Mouse (Mus musculus) neural tube, embryonic 13.5 days (tissue): ENCODE measurements at regions not wholly inside any gene's neighbourhood (a gene's known extent, or its start where the extent isn't known, plus 50 kb on each side); places are given as distances from the start of the nearest gene placed in this dataset.

Experiments used
- ATAC-seq: fragments of 200-750 bp; cut with Nextera tagmentation; 2 replicates; pipeline ENCODE4 v1.8.0; 2017; ENCODE audit warnings: low read depth, mild to moderate bottlenecking, moderate TSS enrichment, moderate library complexity
- H3K27ac ChIP-seq: fragments of 300-500 bp; sonication (generic); replicated peaks from 2 replicates; pipeline ENCODE4 v1.5.1; 2015; ENCODE audit warnings: moderate library complexity, mild to moderate bottlenecking, inconsistent platforms
- H3K27me3 ChIP-seq: fragments of 300-500 bp; sonication (generic); 2 replicates; pipeline ENCODE4 v1.6.1; 2015; ENCODE audit warnings: mild to moderate bottlenecking, inconsistent platforms
- H3K36me3 ChIP-seq: fragments of 300-500 bp; sonication (generic); 2 replicates; pipeline ENCODE4 v1.6.1; 2015; ENCODE audit warnings: mild to moderate bottlenecking, inconsistent platforms
- H3K4me1 ChIP-seq: fragments of 300-500 bp; sonication (generic); replicated peaks from 2 replicates; pipeline ENCODE4 v1.6.1; 2015; ENCODE audit warnings: inconsistent platforms
- H3K4me2 ChIP-seq: fragments of 300-500 bp; sonication (generic); 2 replicates; pipeline ENCODE4 v1.6.1; 2015; ENCODE audit warnings: inconsistent platforms, mild to moderate bottlenecking, moderate library complexity
- H3K4me3 ChIP-seq: fragments of 300-500 bp; sonication (generic); 2 replicates; pipeline ENCODE4 v1.5.1; 2015; ENCODE audit warnings: mild to moderate bottlenecking, inconsistent platforms
- H3K9ac ChIP-seq: fragments of 300-500 bp; sonication (generic); 2 replicates; pipeline ENCODE4 v1.6.1; 2015; ENCODE audit warnings: moderate library complexity, mild to moderate bottlenecking, inconsistent platforms
- H3K9me3 ChIP-seq: fragments of 300-500 bp; sonication (generic); 2 replicates; pipeline ENCODE4 v1.6.1; 2016; ENCODE audit warnings: inconsistent platforms
- WGBS: fragments of 180-500 bp; shearing (Covaris S2); methylation state at CpG from one replicate; pipeline ENCODE4 v1.1.7; 2015; 5-methylcytosine and 5-hydroxymethylcytosine counted together

DNA sequence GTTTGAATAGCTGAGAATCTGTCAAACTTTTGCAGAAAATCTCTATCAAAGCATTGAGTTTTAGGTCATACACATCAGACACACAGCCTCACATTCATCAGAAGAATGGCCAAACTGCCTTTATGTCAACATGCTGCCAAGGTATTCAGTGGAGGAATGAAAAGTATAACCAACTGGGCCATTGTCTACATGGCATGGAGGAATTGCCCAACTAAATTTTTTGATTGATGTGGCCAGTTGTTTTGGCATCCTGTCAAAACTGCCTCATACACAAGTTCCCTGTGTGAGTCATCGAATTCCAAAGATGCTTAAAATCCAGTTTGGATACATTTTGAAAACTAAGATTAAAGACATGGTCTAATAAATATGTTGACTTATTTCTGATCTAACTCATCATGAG is 904.7 kb upstream of the Zeb2 start:
- no peak overlapping the region for H3K9ac ChIP-seq
- H3K4me3 ChIP-seq = no peak overlapping the region
- no peaks in the 10 kb centered on the region for H3K9me3 ChIP-seq
- H3K36me3 ChIP-seq = no peaks in the 10 kb centered on the region
- H3K27ac ChIP-seq = no peak overlapping the region
- WGBS = 93% methylated on average over 1 of the region's 1 CpGs
- no peaks in the 10 kb centered on the region for H3K27me3 ChIP-seq
- H3K4me2 ChIP-seq = no peak overlapping the region
- ATAC-seq = no peak
- no peaks in the 10 kb centered on the region for H3K4me1 ChIP-seq

DNA sequence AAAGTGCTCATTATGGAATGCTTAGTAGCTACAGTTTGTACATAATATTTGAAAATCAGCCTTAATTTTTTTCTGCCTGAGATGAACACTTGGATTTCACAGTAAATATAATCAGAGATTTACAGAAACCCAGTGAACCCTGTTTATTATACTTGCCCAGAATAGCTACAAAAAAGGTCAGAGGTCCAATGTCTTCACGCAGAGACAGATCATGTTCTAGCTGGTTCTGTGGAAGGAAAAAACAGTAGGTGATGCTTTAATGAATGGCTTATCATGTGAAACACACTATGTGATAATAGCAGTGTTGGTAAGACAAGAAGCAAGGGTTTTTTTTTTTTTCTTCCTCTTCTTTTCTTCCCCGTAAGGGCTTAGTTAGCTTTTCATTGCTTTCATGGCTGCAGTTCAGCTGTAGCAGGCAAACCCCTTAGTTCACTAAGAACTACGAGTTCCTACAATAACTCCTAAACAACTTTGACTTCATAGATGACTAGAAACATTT is 896.6 kb upstream of the Zeb2 start:
- Histone ChIP-seq H3K27me3 (no peaks in the 10 kb centered on the region), H3K27ac (no peak overlapping the region), H3K9ac (no peak overlapping the region), H3K9me3 (no peaks in the 10 kb centered on the region), H3K36me3 (no peaks in the 10 kb centered on the region), H3K4me3 (no peak overlapping the region), H3K4me1 (no peaks in the 10 kb centered on the region), H3K4me2 (no peak overlapping the region)
- no peak for ATAC-seq
- 78% methylated on average over 3 of the region's 3 CpGs for WGBS

DNA sequence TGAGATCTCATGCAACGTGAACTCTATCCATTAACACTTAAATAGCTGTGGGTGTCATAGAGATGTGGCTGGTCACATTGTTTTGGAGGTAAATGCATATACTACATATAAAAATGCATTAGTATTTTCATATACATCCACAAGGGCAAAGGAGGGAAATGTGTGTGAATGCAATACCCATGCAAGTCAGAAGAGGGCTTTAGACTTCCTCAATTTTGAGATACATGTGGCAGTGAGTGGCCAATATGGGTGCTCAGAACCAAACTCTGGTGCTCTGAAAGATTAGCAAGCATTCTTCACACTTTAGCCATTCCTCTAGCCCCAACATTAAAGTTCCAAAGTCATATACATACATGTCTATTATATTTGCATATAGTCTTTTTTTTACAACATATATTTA is 895.5 kb upstream of the Zeb2 start:
- Histone ChIP-seq H3K4me1 (no peaks in the 10 kb centered on the region), H3K36me3 (no peaks in the 10 kb centered on the region), H3K4me2 (no peak overlapping the region), H3K27ac (no peak overlapping the region), H3K9ac (no peak overlapping the region), H3K27me3 (no peaks in the 10 kb centered on the region), H3K4me3 (no peak overlapping the region), H3K9me3 (no peaks in the 10 kb centered on the region)
- no peak for ATAC-seq
- WGBS = 90% methylated on average over 1 of the region's 1 CpGs

DNA sequence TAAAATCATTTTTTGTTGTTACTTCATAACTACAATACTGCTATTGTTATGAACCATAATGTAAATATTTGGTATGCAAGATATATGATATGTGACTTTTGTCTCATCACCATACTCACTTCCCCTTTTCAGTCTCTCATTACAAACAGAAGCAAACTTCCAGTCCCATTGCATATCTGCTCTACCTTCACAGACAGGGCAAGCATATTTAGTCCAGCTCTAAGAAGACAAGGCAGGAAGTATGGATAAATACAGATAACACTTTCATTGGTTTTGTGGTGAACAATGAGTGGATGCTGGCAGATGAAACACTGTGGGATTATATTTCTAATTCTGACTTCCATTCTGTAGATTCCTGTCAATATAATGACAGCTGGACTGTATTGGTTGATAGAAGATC is 858.0 kb upstream of the Zeb2 start:
- H3K9me3 ChIP-seq = no peaks in the 10 kb centered on the region
- no peaks in the 10 kb centered on the region for H3K27me3 ChIP-seq
- no peaks in the 10 kb centered on the region for H3K4me1 ChIP-seq
- no peak for ATAC-seq
- no peaks in the 10 kb centered on the region for H3K36me3 ChIP-seq
- no peak overlapping the region for H3K9ac ChIP-seq
- H3K27ac ChIP-seq = no peak overlapping the region
- H3K4me2 ChIP-seq = no peak overlapping the region
- no peak overlapping the region for H3K4me3 ChIP-seq

DNA sequence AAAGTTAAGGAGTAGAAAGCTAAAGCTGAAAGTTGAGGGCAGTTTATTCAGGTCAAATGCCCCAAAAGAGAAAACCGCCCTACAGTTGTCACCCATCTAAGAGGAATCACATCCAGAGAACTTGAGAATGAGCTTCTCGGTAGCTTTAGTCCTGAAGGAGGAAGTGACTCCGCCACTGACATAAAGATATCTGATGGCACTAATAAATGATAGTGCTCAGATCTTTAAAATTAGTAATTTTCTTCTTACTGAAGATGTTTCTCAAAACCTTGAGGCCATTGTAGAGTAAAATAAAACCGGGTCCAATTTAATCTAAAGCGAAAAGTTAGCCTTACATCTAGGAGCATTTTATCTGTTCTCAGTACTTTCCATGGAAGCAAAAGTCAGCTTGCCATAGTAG is 851.4 kb upstream of the Zeb2 start:
- Histone ChIP-seq H3K27ac (no peak overlapping the region), H3K27me3 (no peaks in the 10 kb centered on the region), H3K4me3 (no peak overlapping the region), H3K36me3 (no peaks in the 10 kb centered on the region), H3K4me1 (no peaks in the 10 kb centered on the region), H3K4me2 (no peak overlapping the region), H3K9ac (no peak overlapping the region), H3K9me3 (no peaks in the 10 kb centered on the region)
- whole genome bisulfite sequencing = 94% methylated on average over 5 of the region's 5 CpGs
- no peak for ATAC-seq

DNA sequence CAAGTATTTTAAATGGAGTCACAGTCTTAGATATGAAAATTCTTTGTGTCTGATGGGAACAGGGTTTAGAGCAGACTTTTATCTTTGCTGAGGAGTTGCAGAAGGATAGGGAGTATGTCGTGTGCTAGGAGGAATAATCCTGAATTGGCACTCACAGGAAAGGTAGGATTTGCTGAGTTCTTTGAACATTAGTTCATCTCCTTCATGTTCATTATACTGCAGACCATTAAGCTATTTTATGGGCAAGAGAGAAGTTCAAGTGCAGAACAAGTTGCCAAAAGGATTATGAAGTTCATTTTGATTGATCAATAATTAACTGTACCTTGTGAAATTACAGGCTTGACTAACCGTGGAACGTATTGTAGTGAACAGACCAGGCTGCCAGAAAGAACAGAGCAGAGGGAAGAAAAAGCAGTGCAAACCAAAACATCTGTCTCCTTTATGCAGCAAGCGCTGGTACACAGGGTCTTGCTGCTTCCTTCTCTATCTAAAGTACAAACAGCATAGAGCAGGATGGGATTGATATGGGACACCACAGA is 839.7 kb upstream of the Zeb2 start:
- Histone ChIP-seq H3K27ac (no peak overlapping the region), H3K4me2 (no peak overlapping the region), H3K4me1 (no peaks in the 10 kb centered on the region), H3K36me3 (no peaks in the 10 kb centered on the region), H3K4me3 (no peak overlapping the region), H3K9me3 (no peaks in the 10 kb centered on the region), H3K27me3 (no peaks in the 10 kb centered on the region), H3K9ac (no peak overlapping the region)
- ATAC-seq = no peak
- WGBS = 78% methylated on average over 4 of the region's 4 CpGs

DNA sequence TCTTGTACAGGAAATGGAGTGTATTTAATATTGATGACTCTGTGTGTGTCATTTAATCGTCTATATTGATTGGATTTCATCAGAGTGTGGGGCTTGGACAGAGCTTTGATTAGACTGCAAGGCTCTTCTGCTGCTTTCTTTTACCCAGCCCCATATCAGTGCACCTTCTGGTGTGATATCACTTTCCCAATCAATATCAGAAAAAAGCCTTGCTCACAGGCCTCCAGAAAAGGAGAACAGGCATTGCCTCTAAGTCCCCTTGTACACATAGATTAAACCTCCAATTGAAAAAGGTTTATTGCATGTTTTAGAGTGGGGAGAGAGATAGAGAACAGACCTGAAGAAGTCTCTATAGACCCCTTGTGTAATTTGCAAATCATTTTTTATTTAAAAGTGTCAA is 831.6 kb upstream of the Zeb2 start:
- Histone ChIP-seq H3K9me3 (no peaks in the 10 kb centered on the region), H3K36me3 (no peaks in the 10 kb centered on the region), H3K9ac (no peak overlapping the region), H3K27ac (no peak overlapping the region), H3K4me2 (no peak overlapping the region), H3K4me1 (no peaks in the 10 kb centered on the region), H3K27me3 (no peaks in the 10 kb centered on the region), H3K4me3 (no peak overlapping the region)
- 91% methylated on average over 1 of the region's 1 CpGs for WGBS
- ATAC-seq = no peak

DNA sequence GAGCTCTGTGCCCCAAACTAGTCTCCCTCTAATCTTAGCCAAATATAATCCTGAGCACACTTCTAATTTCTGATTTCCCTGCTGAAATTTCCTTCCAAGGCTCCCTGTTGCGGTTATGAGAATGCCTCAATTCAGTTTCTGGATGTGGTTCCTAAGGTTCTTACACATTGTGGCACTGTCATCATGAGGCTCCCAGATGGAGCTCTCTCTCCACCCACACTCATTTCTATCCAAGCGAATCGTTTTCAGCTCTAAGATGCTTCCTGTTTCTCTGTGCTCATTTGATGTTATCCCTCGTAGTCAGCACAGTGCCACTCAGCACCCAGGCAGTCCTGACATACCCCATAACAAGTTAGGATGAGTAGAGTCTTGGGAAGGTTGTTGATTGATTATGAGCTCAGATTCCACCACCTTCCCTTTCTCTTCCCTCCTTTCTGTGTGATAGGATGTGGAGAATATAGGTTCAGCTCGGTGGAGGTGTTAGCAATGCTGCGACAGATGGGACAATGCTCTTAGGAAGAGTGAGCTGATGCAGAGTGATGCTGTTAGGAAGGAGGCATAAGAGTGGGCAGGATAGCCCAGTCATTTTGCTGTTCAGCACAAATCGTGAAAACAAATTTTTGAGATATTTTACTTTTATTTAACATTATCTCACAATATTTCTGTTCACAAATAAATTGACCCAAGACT is 808.7 kb upstream of the Zeb2 start:
- Histone ChIP-seq H3K4me2 (no peak overlapping the region), H3K9me3 (no peaks in the 10 kb centered on the region), H3K27me3 (no peaks in the 10 kb centered on the region), H3K4me3 (no peak overlapping the region), H3K36me3 (no peaks in the 10 kb centered on the region), H3K9ac (no peak overlapping the region), H3K27ac (no peak overlapping the region), H3K4me1 (no peaks in the 10 kb centered on the region)
- ATAC-seq = no peak
- WGBS = 83% methylated on average over 7 of the region's 7 CpGs

DNA sequence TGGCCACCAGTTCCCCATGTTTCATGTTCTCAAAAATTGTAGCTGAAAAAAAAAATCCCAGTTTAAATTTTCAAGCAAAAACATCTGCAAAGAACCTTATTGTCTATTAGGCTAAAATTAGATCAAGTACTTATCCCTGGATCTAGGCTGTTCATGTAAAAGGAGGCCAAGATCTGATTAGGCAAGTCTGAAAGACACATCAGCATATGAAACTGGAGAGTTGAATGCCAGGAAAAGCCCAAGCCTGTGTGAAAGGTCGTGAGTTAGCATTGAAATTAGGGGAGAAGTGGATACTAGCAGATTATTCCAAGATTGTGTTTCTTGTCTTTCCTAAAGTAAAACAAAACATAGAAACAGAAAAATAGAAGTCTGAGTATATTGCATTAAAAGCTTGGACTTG is 791.7 kb upstream of the Zeb2 start:
- no peaks in the 10 kb centered on the region for H3K36me3 ChIP-seq
- no peak overlapping the region for H3K4me3 ChIP-seq
- no peaks in the 10 kb centered on the region for H3K9me3 ChIP-seq
- H3K9ac ChIP-seq = no peak overlapping the region
- H3K27me3 ChIP-seq = no peaks in the 10 kb centered on the region
- H3K4me1 ChIP-seq = no peaks in the 10 kb centered on the region
- WGBS = 48% methylated on average over 1 of the region's 1 CpGs
- ATAC-seq = no peak
- H3K27ac ChIP-seq = no peak overlapping the region
- no peak overlapping the region for H3K4me2 ChIP-seq

DNA sequence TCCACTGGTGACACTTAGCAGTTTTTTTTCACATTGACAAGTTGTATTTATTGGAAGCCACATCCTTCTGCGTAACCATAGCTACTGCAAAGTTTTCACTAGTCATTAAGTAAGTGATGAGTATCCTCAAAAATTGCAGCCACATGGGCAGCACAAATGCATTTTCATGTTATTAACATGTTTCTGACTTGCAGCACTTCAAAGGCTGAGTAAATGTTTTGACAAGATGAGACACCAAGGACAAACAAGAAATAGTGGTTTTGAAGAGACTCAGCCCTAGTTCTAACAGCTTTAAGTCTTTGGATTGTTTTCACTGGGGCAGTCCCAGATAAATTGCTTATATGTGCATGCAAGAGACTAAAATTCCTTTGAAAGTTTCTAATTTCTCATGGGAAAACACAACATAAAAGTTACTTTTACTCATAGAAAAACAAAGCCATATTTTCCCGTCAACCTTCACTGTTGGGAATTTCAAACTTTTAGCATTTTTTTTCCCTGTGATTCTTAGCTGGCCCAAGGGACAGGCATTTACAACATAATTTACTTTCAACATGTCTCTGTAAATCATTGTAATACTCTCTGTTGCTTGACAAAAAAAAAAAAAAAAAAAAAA is 787.5 kb upstream of the Zeb2 start:
- 69% methylated on average over 2 of the region's 2 CpGs for WGBS
- Histone ChIP-seq H3K27me3 (no peaks in the 10 kb centered on the region), H3K27ac (no peak overlapping the region), H3K9ac (no peak overlapping the region), H3K9me3 (no peaks in the 10 kb centered on the region), H3K36me3 (no peaks in the 10 kb centered on the region), H3K4me2 (no peak overlapping the region), H3K4me1 (no peaks in the 10 kb centered on the region), H3K4me3 (no peak overlapping the region)
- no peak for ATAC-seq

DNA sequence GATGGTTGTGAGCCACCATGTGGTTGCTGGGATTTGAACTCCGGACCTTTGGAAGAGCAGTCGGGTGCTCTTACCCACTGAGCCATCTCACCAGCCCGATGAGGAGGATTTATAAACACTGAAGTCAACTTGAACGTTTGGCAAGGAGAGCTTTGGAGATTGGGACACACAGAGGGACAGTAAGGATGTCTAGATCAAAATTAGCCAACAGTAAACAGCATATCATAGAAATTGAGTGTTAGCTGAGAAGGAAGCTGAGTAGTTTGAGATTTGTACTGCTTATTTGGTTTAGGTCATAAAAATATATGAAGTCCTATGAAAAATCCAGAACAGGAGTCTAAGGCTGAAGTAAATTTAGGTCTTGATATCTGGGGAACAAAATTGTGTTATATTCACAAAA is 786.9 kb upstream of the Zeb2 start:
- H3K4me3 ChIP-seq = no peak overlapping the region
- no peak for ATAC-seq
- no peaks in the 10 kb centered on the region for H3K36me3 ChIP-seq
- no peaks in the 10 kb centered on the region for H3K27me3 ChIP-seq
- H3K4me2 ChIP-seq = no peak overlapping the region
- H3K27ac ChIP-seq = no peak overlapping the region
- 90% methylated on average over 4 of the region's 4 CpGs for WGBS
- no peaks in the 10 kb centered on the region for H3K9me3 ChIP-seq
- H3K4me1 ChIP-seq = no peaks in the 10 kb centered on the region
- H3K9ac ChIP-seq = no peak overlapping the region

DNA sequence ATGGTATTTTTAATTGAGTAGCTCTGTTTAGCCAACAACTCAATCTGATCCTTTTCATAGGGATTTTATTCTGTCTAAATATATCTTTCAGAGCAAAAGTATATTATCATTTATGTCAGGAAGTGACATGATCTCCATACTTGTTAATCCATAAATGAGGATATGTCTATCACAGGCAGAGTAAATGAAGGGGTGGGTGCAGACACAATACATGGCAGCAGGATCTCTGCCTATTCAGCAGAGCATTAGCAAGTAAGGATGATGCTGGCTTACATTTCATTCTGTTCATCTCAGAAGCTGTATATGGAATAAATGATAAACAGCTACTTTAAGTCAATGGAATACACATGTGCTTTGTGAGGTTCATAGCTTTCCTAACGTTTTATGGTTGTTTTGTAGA is 786.2 kb upstream of the Zeb2 start:
- no peak for ATAC-seq
- Histone ChIP-seq H3K9me3 (no peaks in the 10 kb centered on the region), H3K4me3 (no peak overlapping the region), H3K9ac (no peak overlapping the region), H3K4me2 (no peak overlapping the region), H3K27ac (no peak overlapping the region), H3K36me3 (no peaks in the 10 kb centered on the region), H3K27me3 (no peaks in the 10 kb centered on the region), H3K4me1 (no peaks in the 10 kb centered on the region)
- WGBS = 79% methylated on average over 1 of the region's 1 CpGs

DNA sequence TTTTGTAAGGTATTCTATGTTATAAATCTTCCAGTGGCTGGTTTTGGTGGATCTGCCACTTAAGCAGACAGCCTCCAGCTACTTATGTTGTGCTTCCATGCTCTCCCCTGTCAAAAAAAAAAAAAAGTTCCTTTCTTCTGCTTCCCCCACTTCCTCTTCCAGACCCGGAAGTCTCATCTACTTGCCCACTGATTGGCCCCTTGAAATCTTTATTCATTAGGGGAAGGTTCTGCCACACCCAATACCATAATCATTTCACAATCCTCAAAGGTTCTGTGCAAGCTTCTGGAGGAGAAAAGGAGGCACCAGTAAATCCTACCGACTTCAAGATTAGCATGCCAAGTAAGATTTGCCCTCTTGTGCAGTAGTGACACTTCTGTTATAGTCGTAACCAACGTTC is 784.7 kb upstream of the Zeb2 start:
- Histone ChIP-seq H3K36me3 (no peaks in the 10 kb centered on the region), H3K9ac (no peak overlapping the region), H3K4me3 (no peak overlapping the region), H3K9me3 (no peaks in the 10 kb centered on the region), H3K27me3 (no peaks in the 10 kb centered on the region), H3K4me2 (no peak overlapping the region), H3K27ac (no peak overlapping the region), H3K4me1 (no peaks in the 10 kb centered on the region)
- ATAC-seq = no peak
- 90% methylated on average over 4 of the region's 4 CpGs for WGBS
